Mouse (Mus musculus): ENCODE results near the gene Hsd11b1.
A peak's percentile ranks its signal among the peaks of the same experiment; 100 is the strongest.

The Hsd11b1 gene

GRCm38 (mm10) chr1:193242863-193243262, 21.0 kb downstream of the Hsd11b1 start:
- no peak for DNase-seq (ENCODE audit: low spot score)

- DNase-seq (ENCODE audit: low spot score) = no peak
Observed at GRCm38 (mm10) chr1:193242238-193242637, 21.6 kb downstream of the Hsd11b1 start.

GRCm38 (mm10) chr1:193241436-193241835, 22.4 kb downstream of the Hsd11b1 start:
- no peak for DNase-seq (ENCODE audit: low spot score)

GRCm38 (mm10) chr1:193238426-193238825, 25.4 kb downstream of the Hsd11b1 start:
- no peak for DNase-seq (ENCODE audit: low spot score)

- DNase-seq (ENCODE audit: low spot score) = no peak
Observed at GRCm38 (mm10) chr1:193234930-193235329, 28.9 kb downstream of the Hsd11b1 start.

- DNase-seq (ENCODE audit: low spot score) = no peak
Observed at GRCm38 (mm10) chr1:193234130-193234645, 29.7 kb downstream of the Hsd11b1 start.

- no peak for DNase-seq (ENCODE audit: low spot score)
Observed at GRCm38 (mm10) chr1:193232732-193233131, 31.1 kb downstream of the Hsd11b1 start.

GRCm38 (mm10) chr1:193230935-193231334, 32.9 kb downstream of the Hsd11b1 start:
- DNase-seq (ENCODE audit: low spot score) = no peak

- DNase-seq (ENCODE audit: low spot score) = no peak
Observed at GRCm38 (mm10) chr1:193230531-193230930, 33.3 kb downstream of the Hsd11b1 start.

- no peak for DNase-seq (ENCODE audit: low spot score)
Observed at GRCm38 (mm10) chr1:193229570-193229969, 34.3 kb downstream of the Hsd11b1 start.

GRCm38 (mm10) chr1:193227537-193227936, 36.3 kb downstream of the Hsd11b1 start:
- no peak for DNase-seq (ENCODE audit: low spot score)

- no peak for DNase-seq (ENCODE audit: low spot score)
Observed at GRCm38 (mm10) chr1:193226724-193227522, 37.0 kb downstream of the Hsd11b1 start.

GRCm38 (mm10) chr1:193226114-193226513, 37.8 kb downstream of the Hsd11b1 start:
- no peak for DNase-seq (ENCODE audit: low spot score)

- no peak for DNase-seq (ENCODE audit: low spot score)
Observed at GRCm38 (mm10) chr1:193225531-193225930, 38.3 kb downstream of the Hsd11b1 start.

GRCm38 (mm10) chr1:193220408-193220807, 43.5 kb downstream of the Hsd11b1 start:
- DNase-seq (ENCODE audit: low spot score) = no peak

GRCm38 (mm10) chr1:193216000-193216399, 47.9 kb downstream of the Hsd11b1 start:
- no peak for DNase-seq (ENCODE audit: low spot score)

- no peak for DNase-seq (ENCODE audit: low spot score)
Observed at GRCm38 (mm10) chr1:193214053-193214452, 49.8 kb downstream of the Hsd11b1 start.

- no peak for DNase-seq (ENCODE audit: low spot score)
Observed at GRCm38 (mm10) chr1:193211371-193211770, 52.5 kb downstream of the Hsd11b1 start.

GRCm38 (mm10) chr1:193208178-193208577, 55.7 kb downstream of the Hsd11b1 start:
- DNase-seq (ENCODE audit: low spot score) = no peak

GRCm38 (mm10) chr1:193207503-193207902, 56.4 kb downstream of the Hsd11b1 start, which contains the start of gene Lamb3:
Gene Lamb3, plus strand, starts transcription at chr1:193207699.
- DNase-seq (ENCODE audit: low spot score) = no peak

GRCm38 (mm10) chr1:193205431-193205830, 58.4 kb downstream of the Hsd11b1 start:
- no peak for DNase-seq (ENCODE audit: low spot score)

GRCm38 (mm10) chr1:193203821-193204220, 60.1 kb downstream of the Hsd11b1 start:
- DNase-seq (ENCODE audit: low spot score) = no peak

- DNase-seq (ENCODE audit: low spot score) = peak; percentile 14
Observed at GRCm38 (mm10) chr1:193201383-193201778, 62.5 kb downstream of the Hsd11b1 start, which contains the start of gene Traf3ip3. Gene Traf3ip3, minus strand, starts transcription at chr1:193201703.

All from c-Kit-positive CD71-positive TER-119-positive erythroid progenitor cells, embryonic 14.5 days (primary cell).